Mouse (Mus musculus): ENCODE data around the gene Sidt2. TPM values are rescaled to one million over a fixed set of nuclear protein-coding genes. Genes with fewer than 3 reads are reported as not detected.

Sidt2 gene
- polyA plus RNA-seq, 1 experiment from 2014 or later, result 23.7 TPM

Small RNA genes within 50 kb of the gene (microRNA-seq; reads per million reads assigned to microRNA genes)
- gene Mir7087, result not detected

Other genes starting within 250 kb of the Sidt2 start
- 17.0 and 17.4 TPM in 2 replicates for gene Cep164, start 126.6 kb downstream of the Sidt2 start, polyA plus RNA-seq (2016; fragmentation: Nextera tagmentation; extraction: Ambion mirVana)
- gene Bace1, start 116.7 kb downstream of the Sidt2 start, polyA plus RNA-seq (2016; fragmentation: Nextera tagmentation; extraction: Ambion mirVana), result 20.7 and 29.0 TPM in 2 replicates
- gene Pcsk7, start 48.8 kb downstream of the Sidt2 start, polyA plus RNA-seq (2016; fragmentation: Nextera tagmentation; extraction: Ambion mirVana), result 18.7 and 23.4 TPM in 2 replicates
- gene Rnf214, start 48.3 kb downstream of the Sidt2 start, polyA plus RNA-seq (2016; fragmentation: Nextera tagmentation; extraction: Ambion mirVana), result 70.2 and 81.9 TPM in 2 replicates
- gene Tagln, start 19.2 kb downstream of the Sidt2 start, polyA plus RNA-seq (2016; fragmentation: Nextera tagmentation; extraction: Ambion mirVana), result 25.5 and 28.8 TPM in 2 replicates
- 276 and 298 TPM in 2 replicates for gene Pafah1b2, start 57.4 kb upstream of the Sidt2 start, polyA plus RNA-seq (2016; fragmentation: Nextera tagmentation; extraction: Ambion mirVana)
- 3.9 and 4.5 TPM in 2 replicates for gene Sik3, start 57.6 kb upstream of the Sidt2 start, polyA plus RNA-seq (2016; fragmentation: Nextera tagmentation; extraction: Ambion mirVana)

Measured in midbrain, embryonic 10.5 days (tissue).